Mouse (Mus musculus): ENCODE results near the gene Pkhd1.

- TF ChIP-seq CTCF (IDR thresholded peaks at IDR 0.05; ENCODE audit: low read depth, low read length) (no peak), POLR2A (IDR thresholded peaks at IDR 0.05; ENCODE audit: extremely low read depth, insufficient read depth, low read length) (no peak)
These were observed 484.2 kb downstream of the Pkhd1 start for GRCm38 (mm10) chr1:20133636-20134035.
